ENCODE assay signal across 7 mouse cellular contexts in the genomic region with DNA sequence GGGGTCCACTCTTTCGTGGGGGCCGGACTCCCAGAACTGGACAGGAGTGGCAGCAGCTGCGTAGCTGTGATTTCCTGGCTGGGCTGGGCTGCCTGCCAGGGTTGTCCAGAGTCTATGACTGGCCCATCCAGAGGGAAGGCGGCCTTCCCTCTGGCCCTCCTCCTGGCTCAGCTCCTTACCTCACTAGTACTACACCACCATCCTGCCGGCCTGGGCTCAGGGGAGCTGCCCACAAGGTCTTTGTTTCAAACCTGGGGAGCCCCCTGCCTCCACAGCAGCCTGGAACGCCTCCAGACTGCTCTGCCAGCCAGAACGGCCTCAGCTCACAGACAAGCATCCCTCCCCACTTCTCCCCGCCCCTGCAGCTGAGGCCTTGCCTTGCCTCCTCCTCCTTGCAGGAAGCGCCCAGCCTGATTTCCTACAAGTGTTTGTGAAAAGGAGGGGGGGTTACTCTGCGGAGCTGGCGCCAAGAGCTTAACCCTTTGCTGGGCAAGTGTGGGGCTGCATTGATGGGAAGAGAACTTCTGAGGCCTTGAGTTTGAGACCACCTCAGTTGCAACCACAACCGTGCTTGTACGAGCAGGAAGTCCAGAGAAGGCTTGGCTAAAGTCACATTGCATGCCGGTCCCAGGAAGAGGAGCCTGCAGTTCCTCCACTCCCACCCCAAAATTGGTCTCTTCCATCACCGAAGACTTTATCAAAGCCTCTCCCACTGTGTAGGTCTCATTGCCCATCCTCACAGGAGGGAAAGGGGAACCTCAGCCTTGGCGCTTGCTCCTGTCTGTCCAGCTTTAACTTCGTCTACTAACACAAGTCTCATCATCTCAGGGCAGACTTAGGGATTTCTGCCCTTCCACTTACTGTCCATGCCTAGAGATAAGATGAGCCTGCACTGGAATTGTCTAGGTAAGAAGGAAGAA. TPM values are rescaled to one million over a fixed set of nuclear protein-coding genes. Genes with fewer than 3 reads are reported as not detected.
DNase-seq lines count a peak whose midpoint lies in the region; ATAC-seq lines count a peak whose summit lies in the region.

A gene (minus strand): TSS at position 315 of the 920 bp plus-strand sequence.

- peak within 1 kb of the TSS; percentile 32 for H3K4me3 ChIP-seq in embryonic facial prominence, embryonic 12.5 days
- H3K4me3 ChIP-seq in limb, embryonic 11.5 days (ENCODE audit: low read depth, low read length), result peak within 1 kb of the TSS; percentile 27
- H3K4me3 ChIP-seq in midbrain, embryonic 12.5 days, result peak within 1 kb of the TSS; percentile 27

- 10% methylated on average over 17 of the region's 17 CpGs for WGBS in embryonic facial prominence, embryonic 12.5 days
- 11% methylated on average over 17 of the region's 17 CpGs for WGBS in limb, embryonic 11.5 days
- 14% methylated on average over 17 of the region's 17 CpGs for WGBS in midbrain, embryonic 12.5 days

- peak; percentile 93 to 96 for DNase-seq in adrenal gland, adult (ENCODE audit: inconsistent age in 2 of 2, low spot score in 1 of 2)
- peak; percentile 100 for DNase-seq in heart, adult 11 months
- peak; percentile 85 for DNase-seq in kidney, adult 11 months
- DNase-seq in limb, embryonic 11.5 days (ENCODE audit: low spot score), result peak; percentile 87
- DNase-seq in spleen, adult 12 weeks (ENCODE audit: low spot score), result peak; percentile 66

- no peaks in the 10 kb centered on the region for H3K36me3 ChIP-seq in embryonic facial prominence, embryonic 12.5 days
- no peaks in the 10 kb centered on the region for H3K36me3 ChIP-seq in limb, embryonic 11.5 days (ENCODE audit: control insufficient read depth, insufficient read depth, low read length)
- no peaks in the 10 kb centered on the region for H3K36me3 ChIP-seq in midbrain, embryonic 12.5 days

- H3K4me2 ChIP-seq in embryonic facial prominence, embryonic 12.5 days (replicated peaks), result peak within 1 kb of the TSS; percentile 57
- peak within 1 kb of the TSS; percentile 49 for H3K4me2 ChIP-seq in limb, embryonic 11.5 days (ENCODE audit: low read depth, severe bottlenecking)
- peak within 1 kb of the TSS; percentile 44 for H3K4me2 ChIP-seq in midbrain, embryonic 12.5 days (replicated peaks)

- peak; percentile 81 for ATAC-seq in embryonic facial prominence, embryonic 12.5 days (ENCODE audit: insufficient number of reproducible peaks, insufficient read depth, low FRiP score, low TSS enrichment)
- ATAC-seq in limb, embryonic 11.5 days (ENCODE audit: insufficient number of reproducible peaks, low FRiP score, low TSS enrichment, low read depth), result peak; percentile 84
- peak; percentile 77 for ATAC-seq in midbrain, embryonic 12.5 days (ENCODE audit: low FRiP score, low read depth)

- no peaks in the 10 kb centered on the region for H3K9me3 ChIP-seq in embryonic facial prominence, embryonic 12.5 days
- no peaks in the 10 kb centered on the region for H3K9me3 ChIP-seq in limb, embryonic 11.5 days (ENCODE audit: control insufficient read depth, low read length)
- H3K9me3 ChIP-seq in midbrain, embryonic 12.5 days, result no peaks in the 10 kb centered on the region

- peaks cover 64% of the 10 kb centered on the region for H3K4me1 ChIP-seq in embryonic facial prominence, embryonic 12.5 days
- peaks cover 38% of the 10 kb centered on the region for H3K4me1 ChIP-seq in limb, embryonic 11.5 days (ENCODE audit: control insufficient read depth, insufficient read depth, low read length)
- H3K4me1 ChIP-seq in midbrain, embryonic 12.5 days, result peaks cover 71% of the 10 kb centered on the region

- H3K9ac ChIP-seq in embryonic facial prominence, embryonic 12.5 days, result peak within 1 kb of the TSS; percentile 32
- H3K9ac ChIP-seq in limb, embryonic 11.5 days (ENCODE audit: low read length), result peak within 1 kb of the TSS; percentile 63
- H3K9ac ChIP-seq in midbrain, embryonic 12.5 days (replicated peaks), result peak within 1 kb of the TSS; percentile 47

- H3K27me3 ChIP-seq in embryonic facial prominence, embryonic 12.5 days, result no peaks in the 10 kb centered on the region
- no peaks in the 10 kb centered on the region for H3K27me3 ChIP-seq in limb, embryonic 11.5 days (ENCODE audit: control insufficient read depth, insufficient read depth, low read length)
- no peaks in the 10 kb centered on the region; the same call in 1 of the 2 replicates for H3K27me3 ChIP-seq in midbrain, embryonic 12.5 days

- H3K27ac ChIP-seq in embryonic facial prominence, embryonic 12.5 days, result peak within 1 kb of the TSS; percentile 69
- peak within 1 kb of the TSS; percentile 86 for H3K27ac ChIP-seq in limb, embryonic 11.5 days (replicated peaks; ENCODE audit: low read depth, low read length)
- H3K27ac ChIP-seq in midbrain, embryonic 12.5 days (replicated peaks), result peak within 1 kb of the TSS; percentile 81

RNA-seq across cellular contexts. Expression of the gene that starts here (rescaled TPM):
- 11.6 and 12.4 TPM in 2 replicates for polyA plus RNA-seq in embryonic facial prominence, embryonic 12.5 days (2016; fragmentation: Nextera tagmentation; extraction: Ambion mirVana)
- polyA plus RNA-seq in limb, embryonic 11.5 days (2014; fragmentation: Nextera tagmentation; extraction: Ambion mirVana), result 9.5 and 10.9 TPM in 2 replicates
- polyA plus RNA-seq in midbrain, embryonic 12.5 days (2016; fragmentation: Nextera tagmentation; extraction: Ambion mirVana), result 16.3 and 16.8 TPM in 2 replicates

Comparison
In these comparisons a context has a peak if more than half of its experiments do, and no peak if none do; other contexts are left out.
1. Peak in every context shown above with its lines: DNase-seq, ATAC-seq, H3K4me3 ChIP-seq and H3K27ac ChIP-seq.